Comparison of ENCODE assay signal across 9 mouse cellular contexts in the genomic region with DNA sequence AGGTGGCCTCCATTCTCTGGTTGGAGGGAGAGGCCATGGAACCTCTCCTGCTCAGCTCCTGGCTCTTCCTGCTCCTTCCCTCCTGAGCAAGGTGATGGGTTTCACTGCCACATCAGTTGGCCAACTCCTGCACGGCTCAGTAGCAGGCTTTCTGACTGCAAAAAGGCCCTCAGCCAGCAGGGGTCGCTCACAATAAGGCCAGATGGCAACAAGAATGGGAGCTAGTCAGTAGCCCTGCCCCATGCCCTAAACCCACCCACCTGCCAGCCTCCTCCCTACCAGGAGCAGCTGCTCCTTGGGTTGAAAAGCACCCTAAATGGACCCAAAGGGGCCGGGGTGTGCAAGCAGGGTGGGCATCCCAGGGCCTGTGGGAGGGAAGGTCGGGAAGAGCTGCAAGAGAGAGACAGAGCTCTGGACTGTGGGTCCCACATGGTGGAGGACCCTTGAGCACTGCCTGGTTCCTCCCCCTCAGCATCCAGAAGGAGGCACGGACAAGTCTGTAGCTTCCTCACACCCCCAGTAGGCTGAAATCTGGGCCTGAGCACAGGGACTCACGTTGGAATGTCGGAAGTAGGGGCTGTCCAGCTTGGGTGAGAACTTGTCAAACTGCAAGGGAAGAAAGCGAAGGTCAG. TPM values are rescaled to one million over a fixed set of nuclear protein-coding genes. Genes with fewer than 3 reads are reported as not detected.
DNase-seq lines count a peak whose midpoint lies in the region; ATAC-seq lines count a peak whose summit lies in the region.
"Had no signal": no experiment of that assay in that cellular context is flagged by ENCODE, and none has a peak within 500 bp of the region (broad histone marks: within the 10 kb centered on the region; RNA-seq: fewer than 3 reads in every experiment).

No protein-coding gene starts in this region.

- H3K27me3 ChIP-seq in liver, embryonic 11.5 days (replicated peaks; ENCODE audit: control insufficient read depth, insufficient read depth, low read length), result no peaks in the 10 kb centered on the region
- no peaks in the 10 kb centered on the region for H3K27me3 ChIP-seq in stomach, embryonic 16.5 days (ENCODE audit: control insufficient read depth, insufficient read depth, low read length)

- no peak overlapping the region for H3K4me3 ChIP-seq in liver, embryonic 11.5 days (ENCODE audit: low read depth, low read length)
- no peak overlapping the region for H3K4me3 ChIP-seq in stomach, embryonic 16.5 days (replicated peaks; ENCODE audit: low read length)

- peak; percentile 76 for ATAC-seq in granulocyte monocyte progenitor cell, adult 5-6 weeks (replicated peaks; ENCODE audit: poor library complexity, severe bottlenecking)
- peak; percentile 56 for ATAC-seq in liver, embryonic 11.5 days (replicated peaks; ENCODE audit: low FRiP score)
- ATAC-seq in stomach, embryonic 16.5 days (ENCODE audit: insufficient read depth, low FRiP score), result 0 out of 2 replicates have a peak, but pooled peaks have one; percentile 29

- H3K9me3 ChIP-seq in liver, embryonic 11.5 days (ENCODE audit: control insufficient read depth, low read length), result no peaks in the 10 kb centered on the region
- no peaks in the 10 kb centered on the region for H3K9me3 ChIP-seq in stomach, embryonic 16.5 days (replicated peaks; ENCODE audit: control insufficient read depth, low read length)

- no peaks in the 10 kb centered on the region for H3K4me1 ChIP-seq in liver, embryonic 11.5 days (replicated peaks; ENCODE audit: control insufficient read depth, insufficient read depth, low read length)
- H3K4me1 ChIP-seq in stomach, embryonic 16.5 days (ENCODE audit: control insufficient read depth, insufficient read depth, low read length), result no peaks in the 10 kb centered on the region

- WGBS in liver, embryonic 11.5 days, result 58% methylated on average over 8 of the region's 8 CpGs
- 65% methylated on average over 8 of the region's 8 CpGs for whole genome bisulfite sequencing in stomach, embryonic 16.5 days

- H3K9ac ChIP-seq in liver, embryonic 11.5 days (ENCODE audit: low read depth, low read length), result no peak overlapping the region
- no peak overlapping the region for H3K9ac ChIP-seq in stomach, embryonic 16.5 days (ENCODE audit: low read length)

- H3K27ac ChIP-seq in liver, embryonic 11.5 days (ENCODE audit: low read depth, low read length), result no peak overlapping the region
- H3K27ac ChIP-seq in stomach, embryonic 16.5 days (ENCODE audit: low read length), result no peak overlapping the region

- peaks cover 2% of the 10 kb centered on the region; the same call in 1 of the 2 replicates for H3K36me3 ChIP-seq in liver, embryonic 11.5 days (ENCODE audit: control insufficient read depth, insufficient read depth, low read length)
- H3K36me3 ChIP-seq in stomach, embryonic 16.5 days (ENCODE audit: control insufficient read depth, insufficient read depth, low read length), result no peaks in the 10 kb centered on the region

- peak; percentile 64 for DNase-seq in 416B (ENCODE audit: low read depth)
- peak; percentile 32 for DNase-seq in adipocyte (ENCODE audit: low spot score)
- DNase-seq in embryo, embryonic 10.5 days (ENCODE audit: low spot score), result peak; percentile 83
- peak; percentile 84 for DNase-seq in kidney, postnatal 10 days
- DNase-seq in liver, embryonic 11.5 days (ENCODE audit: low spot score), result peak; percentile 66
- DNase-seq in neural tube, embryonic 10.5 days (ENCODE audit: extremely low spot score, low spot score), result peak; percentile 77

- no peak overlapping the region for H3K4me2 ChIP-seq in liver, embryonic 11.5 days
- no peak overlapping the region for H3K4me2 ChIP-seq in stomach, embryonic 16.5 days (ENCODE audit: low read depth, low read length)

RNA-seq across cellular contexts. Expression of a gene that starts 32.4 kb away (rescaled TPM):
- not detected in 2 replicates for total RNA-seq in granulocyte monocyte progenitor cell, adult 5-6 weeks (2014; fragmentation: Nextera tagmentation)
- not detected in 2 replicates for total RNA-seq in granulocyte monocyte progenitor cell, adult 5-6 weeks (2017)
- not detected in 2 replicates for polyA plus RNA-seq in liver, embryonic 11.5 days (2014; fragmentation: Nextera tagmentation; extraction: Ambion mirVana)
- polyA plus RNA-seq in stomach, embryonic 16.5 days (2015; fragmentation: Nextera tagmentation; extraction: Ambion mirVana), result not detected in 2 replicates
- total RNA-seq: neutrophil, adult 5-6 weeks had no signal

RNA-seq across cellular contexts. Expression of a gene that starts 33.9 kb away (rescaled TPM):
- total RNA-seq in granulocyte monocyte progenitor cell, adult 5-6 weeks (2014; fragmentation: Nextera tagmentation), result not detected in 2 replicates
- not detected in 2 replicates for total RNA-seq in granulocyte monocyte progenitor cell, adult 5-6 weeks (2017)
- polyA plus RNA-seq in liver, embryonic 11.5 days (2014; fragmentation: Nextera tagmentation; extraction: Ambion mirVana), result 0.14 and 0.29 TPM in 2 replicates
- 0.72 TPM in 2 replicates for polyA plus RNA-seq in stomach, embryonic 16.5 days (2015; fragmentation: Nextera tagmentation; extraction: Ambion mirVana)
- total RNA-seq: neutrophil, adult 5-6 weeks had no signal

Comparison
In these comparisons a context has a peak if more than half of its experiments do, and no peak if none do; other contexts are left out.
1. DNase-seq: peak in every context shown above with its lines; median percentile 84 in kidney, postnatal 10 days; 83 in embryo, embryonic 10.5 days; 77 in neural tube, embryonic 10.5 days; 66 in liver, embryonic 11.5 days; 64 in 416B; 32 in adipocyte.